Mouse (Mus musculus) CD8-positive naive resting alpha-beta T cell, adult 2 months (primary cell): ENCODE data around the gene Sec16b.

Experiments
- DNase-seq, 2 experiments: peaks; one replicate each; pipeline ENCODE4 v3.0.0; 2022; ENCODE audit warnings: low read depth in 2 of 2, low spot score in 2 of 2

The Sec16b gene

DNA sequence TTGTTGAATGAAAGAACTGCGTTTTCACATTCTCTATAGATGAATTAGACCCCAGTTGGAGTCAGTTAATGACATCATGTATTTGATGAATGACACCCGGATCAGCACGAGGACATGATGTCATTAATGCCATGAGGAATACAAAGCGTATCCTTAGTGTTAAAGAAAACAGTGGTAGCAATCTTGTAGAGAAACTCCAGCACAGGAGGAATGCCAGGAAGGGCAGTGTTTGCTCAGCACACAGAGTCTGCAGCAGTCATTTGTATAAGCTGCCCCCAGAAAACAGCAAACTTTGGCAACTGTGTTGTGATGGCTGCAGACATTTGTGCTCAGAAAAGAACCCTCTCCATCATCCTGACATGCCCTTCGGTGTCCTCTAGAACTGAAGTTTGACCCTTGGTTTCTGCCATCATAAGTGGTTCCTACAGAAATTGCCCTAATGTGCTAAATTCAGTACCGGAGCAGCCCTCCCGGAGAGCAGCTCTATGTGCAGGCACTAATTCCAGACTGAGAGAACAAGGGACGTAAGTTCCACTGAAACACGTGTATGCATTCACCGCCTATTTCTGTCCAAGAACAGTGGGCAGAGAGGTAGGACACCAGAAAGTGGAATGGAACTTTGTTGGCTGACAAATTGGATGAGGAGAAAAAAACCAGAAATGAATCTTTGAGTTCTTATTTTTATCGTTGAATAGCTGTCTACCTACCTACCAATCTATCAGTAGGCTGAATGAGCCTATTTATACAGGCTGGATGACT is 6.3 kb downstream of the Sec16b start:
- DNase-seq: no peak

DNA sequence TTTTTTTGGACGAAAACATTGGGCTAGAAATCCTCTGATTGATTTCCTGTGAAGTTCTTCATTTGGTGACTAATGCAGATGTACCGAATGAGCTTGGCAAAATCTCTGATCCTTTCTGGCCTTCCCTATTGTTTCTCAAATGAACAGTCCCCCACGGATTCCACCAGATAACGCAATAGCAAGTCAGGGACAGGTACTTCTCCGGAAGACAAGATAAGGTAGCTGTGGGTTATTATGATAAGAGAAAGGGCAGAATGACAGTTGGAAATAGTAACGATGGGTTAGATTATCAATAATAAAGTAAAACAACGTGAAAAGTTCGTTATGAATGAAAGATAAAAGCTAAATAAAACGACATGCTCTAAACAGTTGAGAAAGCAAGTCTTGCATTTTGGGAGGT is 7.0 kb downstream of the Sec16b start:
- DNase-seq: no peak

DNA sequence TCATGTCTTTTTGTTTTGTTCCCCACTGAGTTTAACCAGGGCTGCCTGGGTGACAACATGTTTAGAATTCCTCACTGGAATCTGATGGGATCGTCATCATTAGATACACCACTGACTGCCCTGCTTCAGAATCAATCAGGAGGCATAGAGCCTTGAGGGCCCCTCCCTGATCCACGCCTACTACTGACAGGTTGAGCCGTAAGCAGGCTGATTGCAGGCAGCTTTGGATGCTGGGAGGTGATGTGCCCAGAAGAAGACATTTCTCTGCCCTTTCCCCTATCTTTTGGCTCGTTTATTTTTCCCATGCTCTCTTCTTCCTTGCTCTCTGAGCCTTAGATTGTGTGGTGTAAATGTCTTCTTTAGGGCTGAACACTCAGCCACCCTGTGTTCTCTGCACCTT is 7.8 kb downstream of the Sec16b start:
- no peak for DNase-seq

DNA sequence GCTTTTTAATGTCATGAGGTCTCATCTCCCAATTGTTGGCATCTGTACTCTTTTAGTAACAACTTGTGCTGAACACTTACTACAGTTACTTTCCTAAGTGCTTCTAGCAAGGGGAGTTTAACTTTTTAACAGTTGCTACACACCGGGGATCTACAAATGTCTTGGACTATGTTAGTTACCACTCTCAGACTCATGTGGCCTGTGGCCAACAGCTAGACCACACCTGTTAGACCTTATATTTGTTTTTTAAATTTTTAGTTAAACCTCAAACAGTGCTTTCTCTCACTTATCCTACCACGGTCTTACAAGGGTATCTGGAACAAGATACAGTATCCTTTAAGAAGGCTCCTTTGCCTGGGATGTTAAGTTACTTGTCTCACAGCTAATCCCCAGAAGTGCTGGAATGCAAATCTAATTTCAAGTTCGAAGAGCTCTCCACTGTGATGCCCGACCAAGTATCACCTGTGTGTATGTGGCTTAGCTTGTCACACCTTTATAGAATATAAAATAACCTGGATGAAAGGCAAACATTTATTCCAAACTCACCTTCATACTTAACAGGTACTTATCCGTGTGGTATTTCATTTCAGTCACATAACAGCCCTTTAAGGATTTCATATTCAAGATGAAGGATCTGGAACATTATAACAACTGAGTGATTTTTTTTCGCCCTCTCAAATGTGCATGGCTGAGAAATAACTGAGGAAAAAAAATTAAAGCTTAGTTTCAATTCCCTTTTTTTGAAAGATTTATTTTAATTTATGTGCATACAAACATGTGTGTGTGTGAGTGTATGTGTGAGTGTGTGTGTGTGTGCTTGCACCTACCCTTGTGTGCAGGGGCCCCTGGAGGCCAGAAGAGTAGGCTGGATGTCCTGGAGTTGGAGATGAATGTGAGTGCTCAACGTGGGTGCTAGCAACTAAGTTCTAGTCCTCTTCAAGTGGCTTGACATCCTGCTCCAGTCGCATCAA is 10.6 kb downstream of the Sec16b start:
- DNase-seq: no peak

DNA sequence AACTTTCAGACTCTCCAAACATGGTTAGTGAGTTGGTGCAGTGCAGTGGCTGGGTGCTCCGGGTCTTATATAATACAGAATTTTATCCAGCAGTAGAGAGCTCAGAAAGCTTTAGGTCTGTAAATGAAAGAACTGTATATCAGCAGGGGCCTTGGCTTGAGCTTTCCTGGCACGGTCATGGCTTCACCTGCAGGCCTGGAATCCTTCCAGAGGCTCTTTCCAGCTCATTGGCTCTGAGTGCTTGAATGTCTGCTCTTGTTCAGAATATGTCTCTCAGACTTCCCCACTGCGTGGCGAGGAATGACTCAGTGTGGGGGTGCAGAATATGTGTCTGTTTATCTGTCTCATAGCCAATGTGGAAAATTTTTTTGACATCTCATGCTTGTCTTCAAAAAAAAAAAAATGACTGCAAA is 11.6 kb downstream of the Sec16b start:
- DNase-seq: no peak

DNA sequence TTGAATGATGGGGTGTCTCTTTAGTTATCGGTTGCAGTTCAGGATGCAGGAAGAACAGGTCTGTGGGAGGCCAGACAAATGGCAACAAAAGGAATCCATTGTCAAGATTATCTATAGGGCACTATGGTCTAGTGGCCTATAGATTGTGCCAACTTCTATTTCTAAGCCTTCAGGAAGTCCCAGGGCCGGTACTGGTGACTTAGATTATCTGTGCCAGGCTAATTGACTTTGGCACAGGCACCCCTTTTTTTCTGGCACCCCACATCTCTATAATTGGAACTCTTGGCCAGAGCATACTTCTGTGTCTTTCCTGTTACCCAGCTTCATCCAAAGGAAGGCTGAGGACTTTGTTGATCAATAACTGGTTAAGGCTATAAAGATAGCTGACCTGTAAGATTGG is 12.9 kb downstream of the Sec16b start:
- no peak for DNase-seq

DNA sequence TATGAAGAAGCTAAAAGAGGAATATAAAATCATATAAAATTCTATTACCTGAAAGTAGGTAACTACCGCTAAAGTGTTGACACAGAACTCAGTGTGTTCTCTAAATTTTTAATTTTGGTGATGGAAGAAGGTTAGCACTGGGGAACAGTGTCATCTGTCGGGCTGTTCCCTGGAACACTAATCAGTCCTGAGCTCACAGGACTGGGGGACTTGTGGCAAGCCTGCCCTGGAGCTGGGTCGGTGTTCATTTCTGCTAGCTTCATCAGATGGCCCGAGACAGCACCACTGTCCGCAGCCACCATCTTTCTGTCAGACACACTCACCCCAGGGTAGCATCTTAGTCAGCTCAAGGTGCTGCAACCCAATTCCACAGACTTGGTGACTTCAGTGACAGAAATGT is 15.8 kb downstream of the Sec16b start:
- no peak for DNase-seq

DNA sequence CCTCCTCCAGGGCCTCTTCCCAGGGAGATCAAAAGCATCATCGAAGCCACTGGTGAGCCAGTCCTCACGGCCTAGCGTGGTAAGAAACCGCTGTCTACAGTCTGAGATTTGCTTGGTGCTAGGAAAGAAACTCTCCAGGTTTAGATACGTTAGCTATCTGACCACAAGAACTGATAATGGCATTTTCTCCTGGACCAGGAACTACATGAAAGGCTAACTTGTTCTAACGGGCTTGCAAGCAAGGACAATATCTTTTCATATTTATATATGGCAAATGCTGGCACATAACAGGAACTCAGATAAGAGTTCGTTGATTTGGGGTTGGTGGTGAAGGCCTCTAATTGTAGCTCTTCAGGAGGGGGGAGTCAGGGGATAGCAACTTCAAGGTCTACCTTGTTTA is 18.2 kb downstream of the Sec16b start:
- DNase-seq: no peak

DNA sequence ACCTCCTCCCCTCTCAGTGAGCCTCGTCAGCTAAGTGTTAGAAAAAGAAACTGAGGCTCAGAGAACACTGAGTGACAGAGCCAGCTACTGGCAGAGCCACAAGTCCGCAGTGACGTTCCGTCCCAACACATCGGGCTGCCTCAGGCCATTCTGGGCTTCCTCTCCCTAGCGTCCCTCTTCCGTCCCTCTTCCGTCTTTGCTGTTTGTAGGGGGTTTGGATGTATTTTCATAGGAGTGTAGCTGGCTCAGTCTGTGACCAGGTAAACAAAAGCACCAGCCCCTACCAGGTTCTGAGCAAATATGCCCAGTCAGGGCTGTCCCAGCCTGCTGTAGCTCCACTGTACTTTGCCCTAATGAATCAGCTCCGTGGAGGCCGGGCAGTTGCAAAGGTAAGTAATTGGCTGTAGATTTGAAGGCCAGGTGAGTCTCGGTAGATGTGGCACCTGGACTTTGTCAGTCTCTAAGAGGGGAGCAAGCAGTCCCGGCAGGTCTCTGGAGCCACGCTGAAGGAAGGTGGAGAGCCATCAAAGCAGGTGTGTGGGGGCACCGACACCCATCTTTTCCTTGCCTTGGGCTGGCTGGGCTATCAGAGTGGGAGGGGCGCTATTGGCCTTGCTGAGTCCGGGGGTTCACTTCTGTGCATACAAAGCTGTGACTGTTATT is 19.3 kb downstream of the Sec16b start:
- DNase-seq: no peak

DNA sequence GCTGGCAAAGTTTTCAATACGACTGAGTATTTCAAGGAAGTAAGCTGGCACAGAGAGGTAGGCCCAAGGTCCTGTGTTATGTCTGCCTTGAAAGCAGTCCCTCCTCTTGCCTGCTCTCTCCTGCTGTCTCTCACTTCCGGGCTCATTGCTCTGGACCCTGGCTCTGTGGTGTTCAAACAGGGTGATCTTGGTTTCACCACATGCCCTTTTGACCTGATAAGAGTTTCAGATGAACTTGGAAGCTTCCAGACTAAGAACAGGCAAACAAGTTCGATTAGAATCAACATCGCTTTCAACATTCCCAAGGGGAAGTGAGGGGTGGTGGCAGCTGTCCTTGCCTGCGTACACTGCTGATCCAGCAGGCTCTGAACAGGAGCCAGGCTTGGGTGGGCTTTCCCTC is 20.1 kb downstream of the Sec16b start:
- DNase-seq: no peak

DNA sequence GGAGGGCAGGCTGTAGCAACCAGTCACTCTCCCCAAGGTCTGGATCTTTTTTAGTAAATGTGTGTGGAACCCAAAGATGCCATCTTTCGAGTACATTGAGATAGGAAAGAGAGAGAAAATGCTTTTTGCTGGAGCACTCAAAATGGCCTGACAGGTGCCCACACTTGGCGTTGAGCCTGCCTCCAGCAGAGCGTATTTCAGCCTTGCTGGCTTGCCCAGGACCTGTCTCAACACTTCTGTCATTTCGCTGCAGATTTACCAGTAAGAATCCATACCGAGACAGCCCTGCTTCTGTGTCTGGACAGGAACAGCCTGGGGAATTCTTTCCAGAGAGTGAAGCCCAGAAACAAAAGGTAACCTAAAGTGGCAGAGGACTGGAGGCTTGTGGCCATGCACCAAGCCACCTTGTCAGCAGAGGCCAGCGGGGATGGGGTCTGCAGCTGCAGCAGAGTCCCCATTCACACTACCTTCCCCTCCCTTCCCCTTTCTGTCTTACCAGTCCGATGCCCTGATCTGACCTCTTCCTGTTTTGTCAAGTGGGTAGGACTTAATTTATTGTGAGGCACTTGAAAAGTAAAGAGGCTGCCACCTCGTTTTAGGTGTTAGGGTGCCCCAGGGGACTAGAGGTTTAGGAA is 26.4 kb downstream of the Sec16b start:
- no peak for DNase-seq

DNA sequence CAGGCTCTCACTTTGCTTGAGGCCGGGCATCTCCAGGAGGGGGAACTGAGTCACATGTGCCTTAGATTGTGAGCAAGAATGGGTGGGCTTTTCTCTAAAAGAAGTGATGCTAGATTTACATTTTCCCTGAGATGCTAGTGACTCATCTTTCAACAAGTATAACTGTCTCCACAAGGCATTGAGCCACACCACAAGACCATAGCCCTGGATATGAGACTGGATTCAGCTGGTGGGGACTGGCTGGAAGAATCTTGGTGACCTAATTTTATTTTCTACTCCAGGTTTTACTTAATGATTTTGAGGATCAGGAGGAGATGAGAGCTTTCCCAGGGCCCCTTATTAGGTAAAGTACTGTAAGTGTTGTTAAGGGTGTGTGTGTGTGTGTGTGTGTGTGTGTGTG is 29.0 kb downstream of the Sec16b start:
- DNase-seq: no peak

DNA sequence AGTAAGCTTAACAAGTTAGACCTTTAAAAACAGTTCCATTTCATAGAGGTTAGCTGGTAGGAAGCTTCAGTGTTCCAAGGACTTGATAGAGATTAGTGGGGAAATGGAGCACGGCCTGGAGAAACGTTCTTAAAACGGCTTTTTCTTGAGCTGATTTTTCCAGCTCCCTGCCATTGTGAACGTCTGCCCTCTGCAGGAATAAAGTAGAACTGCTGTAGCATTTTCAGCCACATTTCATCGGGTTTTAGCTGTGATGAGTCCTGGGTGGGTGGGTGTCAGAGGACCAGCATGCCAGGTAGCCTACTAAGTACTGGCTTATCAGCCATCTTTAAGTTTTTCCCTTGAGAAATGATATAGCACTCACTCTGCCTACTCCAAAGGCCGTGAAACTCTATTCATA is 29.9 kb downstream of the Sec16b start:
- DNase-seq: no peak

DNA sequence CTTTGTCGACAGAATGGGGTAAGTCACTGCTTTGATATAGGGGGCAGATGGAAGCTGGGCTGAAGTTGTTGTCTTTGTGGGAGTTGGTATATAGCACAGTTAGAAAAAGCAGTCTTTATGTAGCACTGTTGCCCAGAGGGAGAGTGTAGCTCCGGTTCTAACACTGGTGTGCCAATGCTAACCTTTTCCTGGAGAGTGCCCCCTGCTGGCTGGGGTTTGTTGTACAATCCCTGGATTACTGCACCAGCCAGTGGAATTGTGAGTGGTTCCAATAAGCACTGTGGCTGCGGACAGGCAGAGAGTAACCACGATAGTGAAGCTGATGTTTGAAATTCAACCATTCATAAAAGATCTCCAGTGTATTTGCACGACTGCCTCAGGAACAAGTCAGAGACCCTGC is 31.1 kb downstream of the Sec16b start:
- no peak for DNase-seq

DNA sequence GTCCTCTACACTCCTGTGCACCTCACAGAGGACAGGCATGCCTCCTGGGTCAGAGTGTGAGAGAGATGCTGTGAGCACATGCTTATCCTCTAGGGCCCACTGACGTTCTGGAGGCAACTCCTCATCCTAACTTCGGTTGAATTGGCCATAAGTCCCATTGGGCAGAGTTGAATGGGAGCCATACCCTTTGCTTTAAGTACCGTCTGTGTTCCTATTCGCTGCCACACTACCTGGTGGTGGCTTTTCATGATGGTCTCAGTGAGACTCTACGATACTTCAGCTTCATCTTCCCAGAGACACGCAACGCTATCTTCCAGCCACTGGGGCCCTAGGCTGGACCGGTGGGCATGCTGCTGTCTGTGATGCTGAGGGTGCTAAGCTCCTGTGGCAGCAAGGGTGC is 38.5 kb downstream of the Sec16b start:
- DNase-seq: no peak

DNA sequence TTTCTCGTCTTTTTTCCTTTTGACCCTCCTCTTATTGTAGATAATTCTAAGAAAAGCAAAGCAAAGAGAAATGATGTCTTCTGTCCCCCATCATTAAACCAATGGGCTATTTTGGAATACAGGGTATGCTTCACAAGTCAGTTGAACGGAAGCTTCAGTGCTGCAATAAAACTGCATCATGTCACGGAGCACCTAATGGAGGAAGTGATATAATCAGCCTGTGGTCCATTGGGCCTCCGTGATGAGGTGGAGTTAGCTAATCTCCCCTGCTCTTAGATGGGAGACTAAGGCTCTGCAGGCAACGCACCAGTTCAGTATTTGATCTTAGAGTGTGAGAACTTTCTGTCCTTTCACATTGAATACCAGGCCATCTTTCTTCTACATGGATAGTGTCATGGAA is 41.1 kb downstream of the Sec16b start:
- DNase-seq: no peak

DNA sequence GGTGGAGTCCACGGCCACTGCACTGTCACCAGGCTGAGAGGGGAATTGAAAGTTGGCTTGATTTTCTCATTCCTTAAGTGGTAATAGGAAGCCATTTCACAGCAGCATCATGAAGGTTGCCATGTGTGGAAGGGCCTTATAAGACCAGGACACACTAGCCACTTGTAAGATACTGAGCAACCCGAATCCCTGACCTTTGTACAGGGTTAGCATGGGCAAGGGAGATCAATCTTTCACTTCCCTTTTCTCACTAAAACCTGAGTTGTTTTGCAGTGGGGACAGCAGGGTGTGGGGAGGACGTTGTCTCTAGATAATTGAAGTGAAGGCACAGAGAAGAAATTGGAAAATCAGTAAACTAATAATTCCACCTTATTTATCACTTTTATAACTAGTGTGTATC is 43.2 kb downstream of the Sec16b start:
- DNase-seq: no peak

DNA sequence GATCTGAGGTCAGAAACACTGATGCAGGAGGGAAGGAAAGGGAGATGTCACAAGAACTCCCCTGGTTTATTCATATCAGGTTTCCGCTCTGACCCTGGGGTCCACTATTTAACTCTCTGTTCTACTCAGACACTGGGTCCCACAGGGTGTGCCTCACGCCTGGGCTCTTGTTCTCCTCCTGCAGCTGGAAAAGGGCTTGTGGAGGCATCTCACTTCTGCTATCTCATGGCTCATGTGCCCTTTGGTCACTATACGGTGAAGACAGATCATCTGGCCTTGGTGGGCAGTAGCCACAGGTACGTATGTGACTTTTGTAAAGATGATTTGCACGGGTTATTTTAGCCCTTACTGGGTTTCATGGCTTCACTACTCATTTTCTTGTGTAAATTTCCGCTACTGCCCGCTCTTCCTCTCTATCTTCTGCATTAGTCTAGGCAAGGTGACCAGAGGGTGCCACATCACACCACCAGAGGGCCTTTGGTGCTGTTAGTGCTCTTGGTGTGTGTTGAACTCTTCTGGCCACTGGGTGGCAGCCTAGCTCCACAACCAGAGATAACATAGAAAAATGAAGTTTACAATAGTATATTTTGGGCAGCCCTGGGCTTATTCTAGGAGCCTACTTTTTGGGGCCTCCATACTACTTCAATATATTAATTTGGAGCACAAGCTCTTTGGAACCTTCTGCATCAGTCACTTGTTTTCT is 46.4 kb downstream of the Sec16b start:
- peak in 1 of 2 experiments; percentile 10 for DNase-seq

DNA sequence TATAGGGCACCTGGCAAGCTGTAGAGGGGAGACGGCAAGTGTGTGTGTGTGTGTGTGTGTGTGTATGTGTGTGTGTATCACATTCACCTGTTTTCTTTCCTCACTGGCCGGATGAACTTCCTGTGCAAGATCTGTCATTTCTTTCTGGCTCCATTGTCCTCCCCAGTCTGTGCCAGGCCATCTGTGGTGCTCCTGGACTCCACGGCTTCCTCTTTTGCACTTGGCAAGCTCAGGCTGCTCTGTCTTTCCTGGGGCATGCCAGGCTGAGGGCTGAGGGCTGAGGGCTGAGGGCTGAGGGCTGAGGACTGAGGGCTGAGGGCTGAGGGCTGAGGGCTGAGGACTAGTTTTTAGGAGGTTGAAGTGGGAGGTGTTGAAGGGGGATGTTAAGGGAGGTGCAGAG is 47.6 kb downstream of the Sec16b start:
- no peak for DNase-seq

DNA sequence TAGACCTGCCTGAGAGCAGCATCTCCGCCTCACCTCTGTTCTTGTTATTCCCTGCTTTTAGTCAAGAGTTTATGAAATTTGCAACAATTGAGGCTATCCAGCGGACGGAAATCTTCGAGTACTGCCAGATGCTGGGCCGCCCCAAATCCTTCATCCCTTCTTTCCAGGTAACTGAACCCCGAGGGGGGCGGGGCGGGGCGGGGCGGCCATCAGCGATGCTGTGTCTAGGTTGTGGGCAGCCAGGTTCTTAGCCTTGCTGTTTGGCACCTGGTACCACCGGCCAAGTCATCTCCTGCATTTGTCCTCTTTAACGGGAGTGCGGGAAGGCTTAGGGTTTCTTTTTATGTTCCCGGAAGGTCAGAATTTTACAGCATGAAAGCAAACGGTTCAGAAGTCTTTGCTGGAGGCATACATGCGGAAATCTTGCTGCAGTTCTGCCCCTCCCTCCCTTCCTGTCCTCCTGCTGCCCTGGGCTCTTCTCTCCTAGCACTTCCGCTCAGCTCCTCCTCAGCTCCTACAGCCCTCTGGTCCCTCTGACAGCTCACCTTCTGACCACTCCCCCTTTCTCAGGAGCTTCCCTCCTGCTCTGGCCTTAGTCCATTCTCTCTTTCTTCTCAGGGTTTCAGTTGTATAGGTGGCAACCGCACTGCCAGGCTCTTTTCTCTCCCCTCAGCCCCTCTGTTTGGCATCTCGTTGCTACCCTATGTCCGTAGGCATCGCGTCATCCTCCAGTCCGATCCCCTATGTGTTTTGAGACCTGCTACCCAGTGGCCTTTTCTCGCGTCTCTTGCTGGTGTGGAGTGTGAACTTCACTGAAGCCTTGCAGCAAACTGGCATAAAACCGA is 48.4 kb downstream of the Sec16b start:
- DNase-seq: no peak
